Mouse (Mus musculus) MEL (cell line): ENCODE measurements at regions not wholly inside any gene's neighbourhood (a gene's known extent, or its start where the extent isn't known, plus 50 kb on each side); places are given as distances from the start of the nearest gene placed in this dataset.
A peak's percentile ranks its signal among the peaks of the same experiment; 100 is the strongest.

Experiments used
- DNase-seq: peaks from one replicate; pipeline ENCODE4 v3.0.0; 2011; ENCODE audit warnings: low read depth, low spot score
- H3K27ac ChIP-seq: 2 replicates; pipeline ENCODE4 v1.5.1; 2012; ENCODE audit warnings: low read depth, mild to moderate bottlenecking, control low read depth, low read length, moderate library complexity; ENCODE audit not compliant: control insufficient read depth
- H3K27me3 ChIP-seq, 2 experiments: fragments of 150-350 bp in 1 of 2; sonication (generic) in 1 of 2; 2 replicates each; pipeline ENCODE4 v1.6.1; 2012; ENCODE audit warnings: low read length in 2 of 2, mild to moderate bottlenecking in 2 of 2, improper control_type of control experiment in 1 of 2, moderate library complexity in 1 of 2; ENCODE audit not compliant: insufficient read depth in 2 of 2, control insufficient read depth in 1 of 2
- H3K36me3 ChIP-seq, 2 experiments: 2 replicates each; pipeline ENCODE4 v1.6.1; 2012 to 2014; ENCODE audit warnings: low read length in 2 of 2, improper control_type of control experiment in 1 of 2, inconsistent platforms in 1 of 2, mild to moderate bottlenecking in 1 of 2; ENCODE audit not compliant: insufficient read depth in 2 of 2, control insufficient read depth in 1 of 2
- H3K4me1 ChIP-seq, 2 experiments: fragments of 150-350 bp in 1 of 2; sonication (generic) in 1 of 2; 2 replicates each; pipeline ENCODE4 v1.6.1; 2012; ENCODE audit warnings: low read length in 2 of 2, improper control_type of control experiment in 1 of 2, mild to moderate bottlenecking in 1 of 2; ENCODE audit not compliant: insufficient read depth in 2 of 2, control insufficient read depth in 1 of 2
- H3K4me3 ChIP-seq, 2 experiments: fragments of 150-350 bp in 1 of 2; sonication (generic) in 1 of 2; 2 replicates each; pipeline ENCODE4 v1.5.1; 2012; ENCODE audit warnings: low read depth in 2 of 2, low read length in 2 of 2, mild to moderate bottlenecking in 2 of 2, moderate library complexity in 2 of 2, control low read depth in 1 of 2, improper control_type of control experiment in 1 of 2; ENCODE audit not compliant: control insufficient read depth in 1 of 2, insufficient read depth in 1 of 2
- H3K79me2 ChIP-seq: 2 replicates; pipeline ENCODE4 v1.6.1; 2012; ENCODE audit warnings: mild to moderate bottlenecking, low read length, moderate library complexity; ENCODE audit not compliant: control insufficient read depth, poor library complexity, insufficient read depth
- H3K9ac ChIP-seq: 2 replicates; pipeline ENCODE4 v1.6.1; 2012; ENCODE audit warnings: low read depth, mild to moderate bottlenecking, control low read depth, low read length, moderate library complexity; ENCODE audit not compliant: control insufficient read depth, poor library complexity, severe bottlenecking
- H3K9me3 ChIP-seq: fragments of 150-350 bp; sonication (generic); replicated peaks from 2 replicates; pipeline ENCODE4 v1.6.1; 2012; ENCODE audit warnings: mild to moderate bottlenecking, low read length, improper control_type of control experiment, moderate library complexity; ENCODE audit not compliant: insufficient read depth
- CHD1 ChIP-seq: IDR thresholded peaks from 2 replicates; pipeline ENCODE4 v1.6.1; 2012; ENCODE audit warnings: low read depth, mild to moderate bottlenecking, inconsistent platforms, low read length, improper control_type of control experiment
- CHD2 ChIP-seq: IDR thresholded peaks from 2 replicates; pipeline ENCODE4 v1.6.1; 2011; ENCODE audit warnings: low read length, improper control_type of control experiment
- CTCF ChIP-seq, 3 experiments: IDR thresholded peaks in 2 of 3; conservative IDR thresholded peaks in 1 of 3; 2 replicates each; pipeline ENCODE4 v1.5.1; 2011 to 2012; ENCODE audit warnings: low read length in 3 of 3, low read depth in 2 of 3, mild to moderate bottlenecking in 2 of 3, improper control_type of control experiment in 1 of 3, inconsistent platforms in 1 of 3, mixed read lengths in 1 of 3, moderate library complexity in 1 of 3; ENCODE audit not compliant: control insufficient read depth in 1 of 3, insufficient read depth in 1 of 3, poor library complexity in 1 of 3, severe bottlenecking in 1 of 3
- EP300 ChIP-seq, 2 experiments: IDR thresholded peaks; 2 replicates each; pipeline ENCODE4 v1.6.1; 2011; ENCODE audit warnings: improper control_type of control experiment in 2 of 2, low read length in 2 of 2, low read depth in 1 of 2, mild to moderate bottlenecking in 1 of 2
- ETS1 ChIP-seq: IDR thresholded peaks from 2 replicates; pipeline ENCODE4 v1.6.1; 2012; ENCODE audit warnings: low read depth, mild to moderate bottlenecking, inconsistent platforms, low read length, improper control_type of control experiment, moderate library complexity
- GABPA ChIP-seq: IDR thresholded peaks from 2 replicates; pipeline ENCODE4 v1.6.1; 2012; ENCODE audit warnings: low read depth, mild to moderate bottlenecking, inconsistent platforms, low read length, improper control_type of control experiment, moderate library complexity
- GATA1 ChIP-seq: IDR thresholded peaks from 2 replicates; pipeline ENCODE4 v1.6.1; 2011; ENCODE audit warnings: low read depth, low read length, improper control_type of control experiment
- HCFC1 ChIP-seq: IDR thresholded peaks from 2 replicates; pipeline ENCODE4 v1.6.1; 2012; ENCODE audit warnings: low read depth, mild to moderate bottlenecking, inconsistent platforms, low read length, improper control_type of control experiment, moderate library complexity
- JUND ChIP-seq: IDR thresholded peaks from 2 replicates; pipeline ENCODE4 v1.6.1; 2011; ENCODE audit warnings: low read depth, mild to moderate bottlenecking, improper control_type of control experiment, low read length
- MAX ChIP-seq: IDR thresholded peaks from 2 replicates; pipeline ENCODE4 v1.6.1; 2011; ENCODE audit warnings: low read length, improper control_type of control experiment
- MAZ ChIP-seq: IDR thresholded peaks from 2 replicates; pipeline ENCODE4 v1.6.1; 2012; ENCODE audit warnings: low read depth, mild to moderate bottlenecking, inconsistent platforms, low read length, improper control_type of control experiment
- MXI1 ChIP-seq: IDR thresholded peaks from 2 replicates; pipeline ENCODE4 v1.6.1; 2011; ENCODE audit warnings: mild to moderate bottlenecking, low read depth, low read length, improper control_type of control experiment
- MYC ChIP-seq: IDR thresholded peaks from 2 replicates; pipeline ENCODE4 v1.6.1; 2011; ENCODE audit warnings: low read depth, mild to moderate bottlenecking, low read length, improper control_type of control experiment, moderate library complexity
- NELFE ChIP-seq: IDR thresholded peaks from 2 replicates; pipeline ENCODE4 v1.6.1; 2011; ENCODE audit warnings: low read depth, low read length, improper control_type of control experiment
- NRF1 ChIP-seq: IDR thresholded peaks from 2 replicates; pipeline ENCODE4 v1.6.1; 2014; ENCODE audit warnings: low read depth, mild to moderate bottlenecking, inconsistent platforms, low read length, improper control_type of control experiment, moderate library complexity; ENCODE audit not compliant: poor library complexity, insufficient read depth, severe bottlenecking
- POLR2A ChIP-seq, 2 experiments: IDR thresholded peaks; 2 replicates each; pipeline ENCODE4 v1.6.1; 2011 to 2012; ENCODE audit warnings: low read length in 2 of 2, mild to moderate bottlenecking in 2 of 2, control low read depth in 1 of 2, improper control_type of control experiment in 1 of 2, low read depth in 1 of 2, moderate library complexity in 1 of 2; ENCODE audit not compliant: control insufficient read depth in 1 of 2, insufficient read depth in 1 of 2, poor library complexity in 1 of 2
- POLR2AphosphoS2 ChIP-seq: IDR thresholded peaks from 2 replicates; pipeline ENCODE4 v1.6.1; 2011; ENCODE audit warnings: low read length, improper control_type of control experiment
- RCOR1 ChIP-seq: IDR thresholded peaks from 2 replicates; pipeline ENCODE4 v1.6.1; 2012; ENCODE audit warnings: low read depth, mild to moderate bottlenecking, inconsistent platforms, low read length, improper control_type of control experiment
- SIN3A ChIP-seq: IDR thresholded peaks from 2 replicates; pipeline ENCODE4 v1.6.1; 2012; ENCODE audit warnings: low read length, improper control_type of control experiment, inconsistent platforms
- SMC3 ChIP-seq: IDR thresholded peaks from 2 replicates; pipeline ENCODE4 v1.6.1; 2011; ENCODE audit warnings: low read depth, low read length, improper control_type of control experiment
- TAL1 ChIP-seq: IDR thresholded peaks from 2 replicates; pipeline ENCODE4 v1.6.1; 2012; ENCODE audit warnings: mild to moderate bottlenecking, inconsistent platforms, low read length, moderate library complexity, mixed read lengths
- TBP ChIP-seq: IDR thresholded peaks from 2 replicates; pipeline ENCODE4 v1.8.0; 2011; ENCODE audit warnings: low read depth, low read length, improper control_type of control experiment
- TCF12 ChIP-seq: IDR thresholded peaks from 2 replicates; pipeline ENCODE4 v1.6.1; 2014; ENCODE audit warnings: low read depth, mild to moderate bottlenecking, inconsistent platforms, low read length, improper control_type of control experiment, moderate library complexity
- UBTF ChIP-seq: IDR thresholded peaks from 2 replicates; pipeline ENCODE4 v1.6.1; 2012; ENCODE audit warnings: low read depth, mild to moderate bottlenecking, inconsistent platforms, low read length, improper control_type of control experiment, moderate library complexity, borderline replicate concordance; ENCODE audit not compliant: insufficient read depth
- USF1 ChIP-seq: IDR thresholded peaks from 2 replicates; pipeline ENCODE4 v1.6.1; 2014; ENCODE audit warnings: low read depth, mild to moderate bottlenecking, inconsistent platforms, low read length, improper control_type of control experiment, moderate library complexity
- ZKSCAN1 ChIP-seq: IDR thresholded peaks from 2 replicates; pipeline ENCODE4 v1.6.1; 2012; ENCODE audit warnings: low read depth, mild to moderate bottlenecking, inconsistent platforms, low read length, improper control_type of control experiment, moderate library complexity
- ZMIZ1 ChIP-seq: IDR thresholded peaks from 2 replicates; pipeline ENCODE4 v1.6.1; 2012; ENCODE audit warnings: low read depth, mild to moderate bottlenecking, inconsistent platforms, low read length, improper control_type of control experiment, moderate library complexity
- ZNF384 ChIP-seq: IDR thresholded peaks from 2 replicates; pipeline ENCODE4 v1.6.1; 2012; ENCODE audit warnings: low read depth, mild to moderate bottlenecking, inconsistent platforms, low read length, improper control_type of control experiment

GRCm38 (mm10) chr9:61677603-61678002, 236.7 kb downstream of the Rplp1 start:
- DNase-seq, result peak; percentile 78
- H3K27me3 ChIP-seq, result no peaks in the 10 kb centered on the region
- peak overlapping the region; percentile 1 for H3K27ac ChIP-seq
- TF ChIP-seq ZNF384 (no peak), MYC (peak; percentile 76; the same call in 1 of the 2 replicates), SIN3A (peak; percentile 22; the same call in 1 of the 2 replicates), MAX (peak; percentile 54; the same call in 1 of the 2 replicates), ETS1 (peak; percentile 42; the same call in 1 of the 2 replicates), MAZ (no peak), RCOR1 (0 out of 2 replicates have a peak, but pooled peaks have one; percentile 26), JUND (0 out of 2 replicates have a peak, but pooled peaks have one; percentile 18), TBP (no peak), EP300 (IDR thresholded peaks at IDR 0.05; ENCODE audit: low read depth in 1 of 2, low read length in 2 of 2) (peak; percentile 53 to 62), POLR2A (IDR thresholded peaks at IDR 0.05; ENCODE audit: control insufficient read depth in 1 of 2, insufficient read depth in 1 of 2, low read depth in 1 of 2, low read length in 2 of 2, poor library complexity in 1 of 2) (peak in 1 of 2 experiments; percentile 29; a peak in 1 of 4 replicates), TAL1 (peak; percentile 42; the same call in 1 of the 2 replicates), GATA1 (peak; percentile 39), SMC3 (0 out of 2 replicates have a peak, but pooled peaks have one; percentile 10), CTCF (IDR thresholded peaks at IDR 0.05 in 2 of 3, conservative IDR thresholded peaks at IDR 0.05 in 1 of 3; ENCODE audit: control insufficient read depth in 1 of 3, insufficient read depth in 1 of 3, low read depth in 2 of 3, low read length in 3 of 3, poor library complexity in 1 of 3, severe bottlenecking in 1 of 3) (no peak), UBTF (no peak)
- H3K36me3 ChIP-seq, result peaks cover 0 to 36% of the 10 kb centered on the region in 2 experiments; a peak in 2 of 4 replicates
- no peaks in the 10 kb centered on the region for H3K9me3 ChIP-seq
- H3K79me2 ChIP-seq, result no peaks in the 10 kb centered on the region; the same call in 1 of the 2 replicates
- no peak overlapping the region; the same call in 1 of the 2 replicates for H3K9ac ChIP-seq
- H3K4me3 ChIP-seq, result no peak overlapping the region
- H3K4me1 ChIP-seq, result peaks cover 25 to 51% of the 10 kb centered on the region in 2 experiments

GRCm38 (mm10) chr9:61677037-61677436, 237.3 kb downstream of the Rplp1 start:
- Histone ChIP-seq H3K4me1 (peaks cover 25 to 45% of the 10 kb centered on the region in 2 experiments), H3K9me3 (no peaks in the 10 kb centered on the region), H3K27me3 (no peaks in the 10 kb centered on the region), H3K36me3 (peaks cover 0 to 31% of the 10 kb centered on the region in 2 experiments; a peak in 2 of 4 replicates), H3K4me3 (no peak overlapping the region), H3K79me2 (no peaks in the 10 kb centered on the region; the same call in 1 of the 2 replicates), H3K9ac (no peak overlapping the region), H3K27ac (no peak overlapping the region)
- no peak for DNase-seq
- TF ChIP-seq POLR2A (IDR thresholded peaks at IDR 0.05; ENCODE audit: control insufficient read depth in 1 of 2, insufficient read depth in 1 of 2, low read depth in 1 of 2, low read length in 2 of 2, poor library complexity in 1 of 2), result no peak
- TF ChIP-seq TBP, result no peak
- TF ChIP-seq POLR2AphosphoS2, result no peak
- TF ChIP-seq ZMIZ1, result no peak
- no peak for TF ChIP-seq GABPA
- no peak for TF ChIP-seq CHD2
- no peak for TF ChIP-seq NRF1
- no peak for TF ChIP-seq SMC3
- TF ChIP-seq MXI1, result no peak
- TF ChIP-seq ZNF384, result no peak
- TF ChIP-seq TCF12, result no peak
- TF ChIP-seq MAX, result no peak
- TF ChIP-seq ETS1, result no peak
- no peak for TF ChIP-seq USF1
- no peak for TF ChIP-seq NELFE
- TF ChIP-seq ZKSCAN1, result no peak
- TF ChIP-seq CHD1, result no peak
- no peak for TF ChIP-seq HCFC1
